Mouse (Mus musculus): ENCODE measurements around the gene Frem1.

Gene Frem1

DNA sequence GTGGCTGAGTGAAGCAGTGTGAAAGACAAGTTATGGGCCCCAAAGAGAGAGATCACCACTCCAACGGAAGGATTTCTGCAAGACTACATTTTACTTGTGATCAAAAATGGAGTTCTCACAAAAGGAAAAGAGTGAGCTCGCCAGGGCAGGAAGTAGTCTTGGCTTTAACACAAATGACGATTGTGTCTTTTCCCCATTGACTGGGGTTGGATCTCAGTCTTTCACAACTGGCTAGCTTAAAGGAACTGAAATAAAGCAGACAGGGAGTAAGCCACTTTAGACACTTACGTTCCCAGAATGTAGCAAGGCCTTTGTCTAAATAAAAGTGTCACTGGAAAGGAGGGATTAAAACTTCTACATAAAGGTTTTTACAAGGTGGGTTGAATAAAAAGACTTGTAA is 185.0 kb downstream of the Frem1 start:
- no peak for DNase-seq

DNA sequence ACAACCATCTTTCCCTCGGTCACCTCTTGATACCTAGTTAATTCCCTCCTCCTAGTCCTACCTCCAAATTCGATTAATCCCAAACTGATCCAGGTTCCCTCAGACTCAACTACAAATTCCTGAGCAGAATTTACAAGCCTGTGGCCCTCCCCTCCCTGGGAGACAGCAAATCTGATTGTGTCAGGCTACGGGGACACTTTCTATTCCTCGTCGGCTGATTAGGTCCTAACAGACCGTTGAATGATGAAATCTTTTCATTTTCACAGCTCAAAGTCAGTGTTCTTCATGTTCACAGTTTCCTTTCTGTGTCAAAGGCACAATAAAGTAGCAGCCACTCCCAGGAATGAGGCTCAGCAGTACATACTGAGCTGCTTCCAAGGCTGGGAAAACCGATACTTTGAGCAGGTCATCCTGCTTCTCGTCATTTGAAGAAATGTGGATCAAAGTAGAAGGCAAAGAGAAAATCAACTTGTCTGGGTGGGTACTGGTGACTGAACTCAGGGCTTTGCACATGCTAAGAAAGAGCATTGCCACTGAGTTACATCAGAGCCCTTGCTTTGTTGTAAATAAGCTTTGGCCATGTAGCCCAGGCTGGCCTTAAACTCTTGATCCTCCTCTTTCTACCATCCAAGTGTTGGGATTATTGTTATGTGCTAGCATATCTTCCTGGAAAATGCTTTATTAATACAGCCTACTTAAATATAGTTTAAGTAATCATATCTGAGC is 187.0 kb downstream of the Frem1 start:
- DNase-seq, result no peak

DNA sequence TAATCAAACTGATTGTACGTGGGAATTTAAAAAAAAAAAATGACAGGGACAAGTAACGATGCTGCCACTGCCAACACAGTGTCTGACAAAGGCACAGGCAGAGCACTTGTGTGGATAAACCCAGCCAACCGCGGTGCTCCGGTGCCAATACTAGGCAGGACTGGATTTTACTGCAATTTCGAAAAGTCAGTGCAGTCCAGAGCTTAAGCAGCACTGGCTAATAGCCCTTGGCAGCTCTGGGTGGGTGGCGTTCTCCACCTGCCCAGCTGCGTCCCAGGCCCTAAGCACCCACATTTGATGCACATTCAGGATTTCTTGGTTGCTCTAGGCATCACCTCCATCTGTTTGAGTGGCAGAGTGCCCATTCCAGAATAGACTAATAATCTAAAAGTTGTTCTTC is 188.8 kb downstream of the Frem1 start:
- DNase-seq, result peak in 1 of 2 experiments; percentile 23

DNA sequence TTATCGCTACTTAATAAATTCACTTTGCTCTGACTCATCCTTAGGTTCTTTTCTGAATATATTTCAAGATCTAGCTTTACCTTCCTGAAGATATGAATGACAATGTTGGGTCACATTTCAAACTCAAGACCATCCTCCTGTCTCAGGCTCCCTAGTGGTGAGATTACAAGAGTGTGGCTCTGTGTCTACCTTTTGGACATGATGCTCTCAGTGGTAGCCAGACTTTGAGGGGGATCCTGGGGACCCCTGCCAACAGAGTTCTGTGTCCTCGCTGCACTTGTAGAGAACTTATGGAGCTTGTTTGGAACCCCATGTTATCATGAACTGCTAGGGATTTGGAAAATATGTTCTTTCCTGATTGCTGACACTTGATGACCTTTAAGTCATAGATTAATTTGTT is 190.7 kb downstream of the Frem1 start:
- DNase-seq, result no peak

DNA sequence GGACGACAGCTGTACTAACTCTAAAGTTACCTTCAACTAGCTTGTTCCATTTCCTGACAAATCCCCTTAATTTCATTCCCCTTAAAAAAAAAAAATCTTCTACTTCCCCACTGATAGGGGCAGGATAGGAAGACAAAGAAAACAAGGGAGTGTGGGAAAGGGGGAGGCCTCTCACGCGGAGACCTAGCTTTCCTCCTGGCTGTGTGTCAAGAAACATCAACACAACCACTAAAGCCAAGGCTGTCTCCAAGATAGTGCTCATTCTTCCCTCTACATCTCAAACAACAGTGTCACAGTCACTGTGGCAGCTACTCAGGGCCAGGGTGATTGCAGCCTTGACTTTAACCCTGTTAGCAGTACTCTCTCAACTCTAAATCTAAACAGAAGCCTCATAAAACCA is 191.6 kb downstream of the Frem1 start:
- no peak for DNase-seq

DNA sequence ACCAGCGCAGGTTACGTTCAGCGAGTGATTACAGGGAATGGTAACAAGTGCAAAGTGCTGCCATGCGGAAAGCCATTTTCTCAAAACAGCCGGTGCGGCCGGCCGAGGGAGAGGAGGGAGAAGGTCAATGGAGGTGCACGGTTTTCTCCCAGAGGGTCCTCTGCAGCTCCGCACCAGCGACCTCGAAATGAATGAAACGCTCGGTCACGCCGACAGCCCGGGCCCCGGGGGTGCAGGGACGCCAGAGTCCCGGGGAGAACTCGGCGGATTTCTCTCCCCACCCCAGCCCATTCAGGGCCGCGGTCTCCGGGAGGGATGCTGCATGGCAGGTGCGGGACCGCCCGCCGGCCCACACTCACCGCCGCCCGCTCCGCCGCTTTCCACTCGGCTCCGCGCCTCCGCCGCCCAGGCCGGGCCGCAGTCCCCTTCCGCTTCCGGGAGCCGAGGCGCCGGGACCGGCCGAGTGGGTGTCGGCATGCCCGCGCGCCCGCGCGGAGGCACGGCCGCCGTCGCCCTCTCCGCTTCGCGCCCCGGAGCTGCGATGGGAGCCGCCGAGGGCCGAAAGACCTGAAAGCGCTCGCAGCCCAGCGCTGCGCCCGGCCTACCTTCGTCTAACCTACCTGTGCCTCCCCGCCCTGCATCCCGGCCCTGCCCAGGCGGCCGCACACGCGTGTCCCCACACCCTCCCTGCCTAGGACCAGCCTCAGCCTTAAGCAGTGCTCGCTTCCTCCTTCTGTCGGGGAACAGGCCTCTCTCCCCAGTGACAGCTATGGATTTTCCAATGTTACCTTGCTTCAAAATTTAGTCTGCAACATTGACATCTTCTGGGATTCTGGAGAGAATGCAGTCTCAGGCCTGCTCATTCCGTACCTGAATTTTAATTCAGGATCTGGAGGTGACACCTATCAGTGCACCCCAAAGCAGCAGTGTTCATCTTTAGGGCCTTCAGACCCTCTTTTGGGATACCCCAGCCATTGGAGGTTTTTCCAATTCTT is 192.7 kb downstream of the Frem1 start, which contains the start of gene Zdhhc21:
TSS of gene Zdhhc21 (minus strand) at position 828 of the 995 bp plus-strand sequence.
- DNase-seq, result peak; percentile 90

DNA sequence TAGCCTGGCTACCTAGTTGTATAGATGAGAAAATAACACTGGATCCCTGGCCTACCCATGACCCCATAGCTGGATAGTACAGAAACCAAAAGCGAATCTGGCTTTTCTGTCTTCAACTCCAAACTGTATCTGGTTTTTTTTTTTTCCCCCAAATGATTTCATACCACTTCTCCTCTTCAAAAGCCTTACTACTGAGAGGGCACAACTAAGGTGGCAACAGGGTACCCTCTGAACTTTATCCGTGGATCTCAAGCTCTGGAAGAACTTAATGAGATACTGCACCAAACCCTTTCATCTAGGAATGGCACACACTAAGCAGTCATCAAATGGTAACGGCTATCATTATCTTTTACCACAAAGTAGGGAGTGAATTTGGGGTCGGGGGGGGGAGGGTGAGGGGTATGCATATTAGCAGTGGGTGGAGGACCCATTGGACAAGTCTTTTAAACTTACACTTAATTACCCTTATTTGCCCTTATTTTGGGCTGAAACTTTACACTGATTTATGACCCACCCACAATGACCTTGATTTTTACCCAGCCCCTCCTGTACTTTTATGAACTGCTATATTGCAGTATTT is 193.6 kb downstream of the Frem1 start:
- DNase-seq, result no peak

DNA sequence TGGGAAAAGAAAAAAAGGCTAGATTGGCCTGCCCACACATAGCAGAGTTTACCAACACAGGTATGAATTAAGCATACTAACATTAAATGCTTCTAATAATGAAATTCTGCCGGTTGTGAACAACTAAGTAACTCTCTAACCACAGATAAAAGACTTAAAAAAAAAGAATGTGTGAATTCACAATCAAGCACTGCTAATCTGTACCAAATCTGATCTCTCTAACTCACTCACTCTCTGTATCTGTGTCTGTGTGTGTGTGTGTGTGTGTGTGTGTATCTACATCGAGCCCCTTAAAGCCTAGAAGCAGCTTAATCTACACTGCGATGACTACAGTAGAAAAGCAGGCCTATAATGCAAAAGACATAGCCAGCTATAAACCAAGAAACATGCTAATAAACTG is 195.2 kb downstream of the Frem1 start:
- no peak for DNase-seq

DNA sequence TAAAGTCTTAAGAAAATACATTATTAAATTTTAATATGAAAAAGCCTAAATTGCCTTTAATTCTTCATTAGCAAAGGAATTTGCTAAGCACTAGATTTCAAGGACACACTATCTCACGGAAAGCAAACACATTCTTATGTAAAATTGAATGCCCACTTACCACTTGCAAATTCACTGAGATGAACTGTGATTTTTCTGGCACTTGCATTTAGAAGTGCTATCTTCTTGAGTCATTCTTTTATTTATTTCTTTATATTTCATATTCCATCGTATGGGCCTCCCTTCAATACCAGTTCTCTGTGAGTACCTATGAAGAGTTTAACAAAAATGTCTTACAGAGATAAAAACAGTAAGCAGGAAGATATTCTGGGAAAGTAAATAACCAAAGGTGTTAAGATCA is 198.3 kb downstream of the Frem1 start:
- DNase-seq, result no peak

DNA sequence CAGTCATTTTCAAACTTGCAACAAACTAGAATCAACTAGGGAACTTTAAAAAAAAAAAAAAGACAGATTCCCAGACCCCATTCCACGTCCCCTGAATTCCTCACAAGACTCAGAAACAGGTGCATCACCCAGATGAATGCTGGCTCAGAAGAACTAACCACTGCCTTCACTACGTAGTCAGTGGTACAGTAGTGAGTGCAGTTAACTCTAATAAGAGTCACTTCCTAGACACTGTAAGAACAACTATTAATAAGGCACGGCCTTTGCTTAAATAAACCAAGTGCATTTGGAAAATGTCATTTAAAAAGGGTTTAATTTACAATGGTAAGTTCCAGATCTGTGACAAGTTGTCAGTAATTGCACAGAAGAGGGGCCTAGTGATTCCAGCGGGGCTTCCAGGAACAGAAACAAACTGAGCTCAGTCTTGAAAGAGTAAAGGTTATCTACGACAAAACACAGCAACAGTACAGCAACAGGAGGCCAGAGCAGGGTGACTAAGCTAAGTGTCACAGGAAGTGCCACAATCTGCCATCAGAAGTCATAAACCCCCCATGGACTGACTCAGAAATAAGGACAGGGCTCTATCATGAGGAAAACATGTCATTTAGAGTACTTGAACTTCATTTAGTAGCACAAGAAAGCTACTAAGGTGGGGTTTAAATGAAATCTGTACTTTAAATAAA is 203.4 kb downstream of the Frem1 start:
- no peak for DNase-seq
